8 mouse cellular contexts compared by ENCODE assay signal in genomic region chr10:39613973-39614372, GRCm38 (mm10). TPM values are rescaled to one million over a fixed set of nuclear protein-coding genes. Genes with fewer than 3 reads are reported as not detected.
DNase-seq lines count a peak whose midpoint lies in the region; ATAC-seq and TF ChIP-seq lines count a peak whose summit lies in the region.

No protein-coding gene starts in this region.

- peak overlapping the region; percentile 45; the same call in 1 of the 2 replicates for H3K4me2 ChIP-seq in forebrain, embryonic 12.5 days
- H3K4me2 ChIP-seq in forebrain, postnatal 0 days (ENCODE audit: low read depth) = no peak overlapping the region
- H3K4me2 ChIP-seq in heart, embryonic 14.5 days (ENCODE audit: low read length) = peak overlapping the region; percentile 72

- H3K9me3 ChIP-seq in forebrain, embryonic 12.5 days = no peaks in the 10 kb centered on the region
- H3K9me3 ChIP-seq in forebrain, postnatal 0 days (ENCODE audit: low read length) = no peaks in the 10 kb centered on the region
- no peaks in the 10 kb centered on the region for H3K9me3 ChIP-seq in heart, embryonic 14.5 days (ENCODE audit: control insufficient read depth, low read length)

- H3K4me1 ChIP-seq in forebrain, embryonic 12.5 days = peaks cover 32% of the 10 kb centered on the region
- no peaks in the 10 kb centered on the region for H3K4me1 ChIP-seq in forebrain, postnatal 0 days (ENCODE audit: insufficient read depth)
- H3K4me1 ChIP-seq in heart, embryonic 14.5 days (ENCODE audit: control insufficient read depth in 2 of 2, insufficient read depth in 2 of 2, low read length in 2 of 2) = peaks cover 12 to 31% of the 10 kb centered on the region in 2 experiments
- H3K4me1 ChIP-seq in lung, adult 2 months (ENCODE audit: control insufficient read depth, insufficient read depth, low read length) = peaks cover 9% of the 10 kb centered on the region; the same call in 1 of the 2 replicates

- no peak for ATAC-seq in forebrain, embryonic 12.5 days (ENCODE audit: low FRiP score)
- no peak for ATAC-seq in forebrain, postnatal 0 days
- ATAC-seq in heart, embryonic 14.5 days (ENCODE audit: insufficient number of reproducible peaks, insufficient read depth, low FRiP score, low read depth) = no peak
- ATAC-seq in CD4-positive, CD25-positive, alpha-beta regulatory T cell, adult 4 months = no peak

- 39% methylated on average over 2 of the region's 2 CpGs for WGBS in forebrain, embryonic 12.5 days
- WGBS in forebrain, postnatal 0 days = 10% methylated on average over 2 of the region's 2 CpGs
- WGBS in heart, embryonic 14.5 days = 26% methylated on average over 2 of the region's 2 CpGs
- WGBS in lung, adult 2 months = 23% methylated on average over 2 of the region's 2 CpGs

- no peak for TF ChIP-seq CTCF in forebrain, postnatal 0 days (IDR thresholded peaks at IDR 0.05; ENCODE audit: low read depth)
- no peak for TF ChIP-seq CTCF in lung, adult 2 months (IDR thresholded peaks at IDR 0.05; ENCODE audit: insufficient read depth, low read length)

- H3K9ac ChIP-seq in forebrain, embryonic 12.5 days = no peak overlapping the region
- H3K9ac ChIP-seq in forebrain, postnatal 0 days = no peak overlapping the region
- H3K9ac ChIP-seq in heart, embryonic 14.5 days (ENCODE audit: low read length) = peak overlapping the region; percentile 78

- H3K27me3 ChIP-seq in forebrain, embryonic 12.5 days = no peaks in the 10 kb centered on the region
- H3K27me3 ChIP-seq in forebrain, postnatal 0 days (ENCODE audit: insufficient read depth, low read length) = no peaks in the 10 kb centered on the region
- no peaks in the 10 kb centered on the region for H3K27me3 ChIP-seq in heart, embryonic 14.5 days (ENCODE audit: control insufficient read depth, insufficient read depth, low read length)

- TF ChIP-seq POLR2A in lung, adult 2 months (IDR thresholded peaks at IDR 0.05; ENCODE audit: borderline replicate concordance, extremely low read depth, low read depth, low read length) = no peak

- no peak overlapping the region; the same call in 1 of the 2 replicates for H3K4me3 ChIP-seq in forebrain, embryonic 12.5 days (replicated peaks)
- H3K4me3 ChIP-seq in forebrain, postnatal 0 days (ENCODE audit: low read depth, low read length) = no peak overlapping the region
- H3K4me3 ChIP-seq in heart, embryonic 14.5 days (ENCODE audit: control insufficient read depth in 1 of 2, insufficient read depth in 1 of 2, low read depth in 1 of 2, low read length in 2 of 2) = peak overlapping the region; percentile 21 to 49; a peak in 3 of 4 replicates
- peak overlapping the region; percentile 24 for H3K4me3 ChIP-seq in lung, adult 2 months (replicated peaks; ENCODE audit: extremely low read depth, low read depth, low read length)

- no peaks in the 10 kb centered on the region for H3K36me3 ChIP-seq in forebrain, embryonic 12.5 days (replicated peaks)
- no peaks in the 10 kb centered on the region for H3K36me3 ChIP-seq in forebrain, postnatal 0 days (ENCODE audit: insufficient read depth)
- H3K36me3 ChIP-seq in heart, embryonic 14.5 days (ENCODE audit: control insufficient read depth, insufficient read depth, low read length) = peaks cover 9% of the 10 kb centered on the region; the same call in 1 of the 2 replicates

- DNase-seq in forebrain, postnatal 0 days = no peak
- DNase-seq in A20 (ENCODE audit: low read depth, low spot score) = peak; percentile 52
- DNase-seq in lung, adult 2 months = no peak
- DNase-seq in urinary bladder, postnatal 25 days (ENCODE audit: low spot score) = no peak
- DNase-seq in frontal cortex, postnatal 36 days (ENCODE audit: low spot score in 2 of 2) = no peak

- H3K27ac ChIP-seq in forebrain, embryonic 12.5 days = no peak overlapping the region
- no peak overlapping the region for H3K27ac ChIP-seq in forebrain, postnatal 0 days (ENCODE audit: low read depth, low read length)
- H3K27ac ChIP-seq in heart, embryonic 14.5 days (replicated peaks in 1 of 2; ENCODE audit: control insufficient read depth in 1 of 2, insufficient read depth in 1 of 2, low read depth in 2 of 2, low read length in 2 of 2) = peak overlapping the region; percentile 93 to 95

RNA-seq across cellular contexts. Expression of gene Traf3ip2, which starts 1.2 kb away (rescaled TPM):
- 4.7 and 6.0 TPM in 2 replicates for polyA plus RNA-seq in forebrain, embryonic 12.5 days (2016; fragmentation: Nextera tagmentation; extraction: Ambion mirVana)
- 0.24 and 0.77 TPM in 2 replicates for total RNA-seq in forebrain, postnatal 0 days (2014; rRNA removed)
- 4.8 and 6.0 TPM in 2 replicates for polyA plus RNA-seq in forebrain, postnatal 0 days (2015; fragmentation: Nextera tagmentation; extraction: Ambion mirVana)
- polyA plus RNA-seq in heart, embryonic 14.5 days (2014; fragmentation: Nextera tagmentation; extraction: Ambion mirVana) = 10.2 and 10.8 TPM in 2 replicates
- polyA plus RNA-seq in lung, adult 2 months (2012; rRNA removed) = 20.0 and 23.2 TPM in 2 replicates
- polyA plus RNA-seq in CD4-positive, CD25-positive, alpha-beta regulatory T cell, adult 4 months (2017; shearing (Covaris generic)) = 10 to 100 TPM; 35.5 to 37.9 TPM

Comparison
In these comparisons a context has a peak if more than half of its experiments do, and no peak if none do; other contexts are left out.
1. H3K27ac ChIP-seq: peak in heart, embryonic 14.5 days (2 of 2); none in forebrain, embryonic 12.5 days (single experiment) and forebrain, postnatal 0 days (single experiment).
2. H3K4me3 ChIP-seq: peak in heart, embryonic 14.5 days (2 of 2) and lung, adult 2 months (single experiment); none in forebrain, embryonic 12.5 days (single experiment) and forebrain, postnatal 0 days (single experiment).